Mouse (Mus musculus) midbrain, embryonic 13.5 days (tissue): Measurements from ENCODE around the gene Tm6sf2. TPM values are rescaled to one million over a fixed set of nuclear protein-coding genes. Genes with fewer than 3 reads are reported as not detected.

Source experiments
- ATAC-seq: fragments of 200-750 bp; cut with Nextera tagmentation; 2 replicates; pipeline ENCODE4 v1.8.0; 2017; ENCODE audit warnings: mild to moderate bottlenecking, moderate TSS enrichment, moderate library complexity
- H3K27ac ChIP-seq: fragments of 300-500 bp; sonication (generic); 2 replicates; pipeline ENCODE4 v1.5.1; 2015; ENCODE audit warnings: inconsistent platforms, mild to moderate bottlenecking, moderate library complexity
- H3K27me3 ChIP-seq: fragments of 300-500 bp; sonication (generic); 2 replicates; pipeline ENCODE4 v1.6.1; 2015; ENCODE audit warnings: mild to moderate bottlenecking, inconsistent platforms
- H3K36me3 ChIP-seq: fragments of 300-500 bp; sonication (generic); 2 replicates; pipeline ENCODE4 v1.6.1; 2015; ENCODE audit warnings: mild to moderate bottlenecking, inconsistent platforms
- H3K4me1 ChIP-seq: fragments of 300-500 bp; sonication (generic); replicated peaks from 2 replicates; pipeline ENCODE4 v1.6.1; 2015; ENCODE audit warnings: inconsistent platforms
- H3K4me2 ChIP-seq: fragments of 300-500 bp; sonication (generic); replicated peaks from 2 replicates; pipeline ENCODE4 v1.6.1; 2015; ENCODE audit warnings: moderate library complexity, mild to moderate bottlenecking, inconsistent platforms
- H3K4me3 ChIP-seq: fragments of 300-500 bp; sonication (generic); replicated peaks from 2 replicates; pipeline ENCODE4 v1.5.1; 2015; ENCODE audit warnings: mild to moderate bottlenecking, inconsistent platforms
- H3K9ac ChIP-seq: fragments of 300-500 bp; sonication (generic); replicated peaks from 2 replicates; pipeline ENCODE4 v1.6.1; 2015; ENCODE audit warnings: mild to moderate bottlenecking, inconsistent platforms
- H3K9me3 ChIP-seq: fragments of 300-500 bp; sonication (generic); 2 replicates; pipeline ENCODE4 v1.6.1; 2016; ENCODE audit warnings: mild to moderate bottlenecking, inconsistent platforms
- WGBS: fragments of 180-500 bp; shearing (Covaris S2); methylation state at CpG from one replicate; pipeline ENCODE4 v1.1.7; 2015; 5-methylcytosine and 5-hydroxymethylcytosine counted together
- microRNA-seq: library from miRNA; unstranded; fragments of <30 nt; microRNA quantifications from one replicate; pipeline ENCODE4, GENCODE M21; 2016
- polyA plus RNA-seq: library from polyadenylated mRNA; unstranded; fragments of >200 nt; fragmentation: Nextera tagmentation; extraction: Ambion mirVana; gene quantifications from 2 replicates; pipeline ENCODE4 v1.2.1, GENCODE M21; 2015

Gene Tm6sf2
- polyA plus RNA-seq, 1 experiment from 2014 or later = 1.8 TPM

DNA sequence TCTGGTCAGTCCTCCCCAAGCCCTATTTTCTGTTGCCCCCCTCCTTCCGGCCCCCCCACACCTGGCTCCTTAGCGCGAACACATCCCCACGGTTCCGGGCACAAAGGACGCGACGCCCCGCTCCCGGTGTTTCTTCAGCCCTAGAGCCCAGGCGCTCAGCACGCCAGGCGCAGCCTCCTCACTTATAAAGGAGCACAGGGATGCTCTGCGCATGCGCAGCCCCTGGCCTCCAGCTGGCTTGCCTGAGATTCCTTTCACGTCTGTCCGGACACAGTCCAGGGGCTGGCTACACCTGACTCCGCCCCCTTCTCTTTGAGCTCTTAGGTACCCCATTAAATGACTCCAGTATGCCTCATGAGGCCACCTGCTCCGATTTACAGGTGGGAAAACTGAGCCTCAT is 47.9 kb downstream of the Tm6sf2 start, which contains the start of gene Ncan:
Gene Ncan, minus strand, starts transcription at position 207 of the 400 bp plus-strand sequence.
- peak; percentile 67 for ATAC-seq
- H3K27ac ChIP-seq = peak within 1 kb of the TSS; percentile 98
- under 1% methylated on average over 19 of the region's 19 CpGs for WGBS
- H3K4me3 ChIP-seq = peak within 1 kb of the TSS; percentile 63
- peaks cover 7% of the 10 kb centered on the region for H3K36me3 ChIP-seq
- peak within 1 kb of the TSS; percentile 89 for H3K4me2 ChIP-seq
- peaks cover 29% of the 10 kb centered on the region for H3K4me1 ChIP-seq
- H3K9ac ChIP-seq = peak within 1 kb of the TSS; percentile 90
- H3K27me3 ChIP-seq = 0 out of 2 replicates have a peak, but pooled peaks cover 15% of the 10 kb centered on the region
- no peaks in the 10 kb centered on the region for H3K9me3 ChIP-seq

DNA sequence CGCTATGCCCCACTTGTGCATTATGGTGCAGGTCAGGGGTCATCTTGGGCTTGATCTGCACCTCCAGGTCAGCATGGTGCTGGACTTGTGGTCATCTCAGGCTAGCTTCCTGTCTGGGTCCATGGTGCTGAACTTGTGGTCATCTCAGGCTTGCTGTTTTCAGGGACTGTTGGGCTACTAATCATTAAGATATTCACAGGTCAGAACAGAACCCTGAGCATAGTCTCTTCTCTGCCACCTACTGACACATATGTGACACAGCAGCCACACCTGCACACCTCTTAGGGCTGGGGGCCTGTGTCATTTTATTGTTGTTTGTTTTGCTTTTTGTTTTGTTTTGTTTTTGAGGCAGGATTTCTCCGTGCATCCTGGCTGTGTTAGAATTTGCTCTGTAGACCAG is 50.1 kb downstream of the Tm6sf2 start:
- Histone ChIP-seq H3K27me3 (0 out of 2 replicates have a peak, but pooled peaks cover 6% of the 10 kb centered on the region), H3K36me3 (no peaks in the 10 kb centered on the region), H3K9me3 (no peaks in the 10 kb centered on the region), H3K9ac (no peak overlapping the region), H3K4me3 (no peak overlapping the region), H3K4me2 (no peak overlapping the region), H3K27ac (no peak overlapping the region), H3K4me1 (peaks cover 12% of the 10 kb centered on the region)
- 55% methylated on average over 2 of the region's 2 CpGs for WGBS
- ATAC-seq = no peak

DNA sequence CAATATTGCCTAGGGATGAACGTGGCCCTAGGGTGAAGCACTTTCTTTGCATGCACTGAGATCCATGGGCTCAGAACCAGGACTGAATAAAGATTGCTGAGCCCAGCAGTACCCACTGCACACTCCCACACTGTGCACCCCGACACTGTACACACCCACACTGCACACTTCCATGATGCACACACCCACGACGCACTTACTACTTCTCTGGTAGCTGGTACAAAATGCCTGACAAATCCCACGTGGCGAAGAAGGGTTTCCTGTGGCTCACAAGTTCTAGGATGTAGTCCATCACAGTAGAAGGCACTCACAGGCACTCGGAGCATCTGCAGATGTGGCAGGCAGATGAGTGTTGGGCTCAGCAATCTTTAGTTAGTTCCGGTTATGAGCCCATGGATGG is 52.3 kb downstream of the Tm6sf2 start:
- H3K9ac ChIP-seq = no peak overlapping the region
- H3K27ac ChIP-seq = no peak overlapping the region
- 66% methylated on average over 8 of the region's 8 CpGs for WGBS

DNA sequence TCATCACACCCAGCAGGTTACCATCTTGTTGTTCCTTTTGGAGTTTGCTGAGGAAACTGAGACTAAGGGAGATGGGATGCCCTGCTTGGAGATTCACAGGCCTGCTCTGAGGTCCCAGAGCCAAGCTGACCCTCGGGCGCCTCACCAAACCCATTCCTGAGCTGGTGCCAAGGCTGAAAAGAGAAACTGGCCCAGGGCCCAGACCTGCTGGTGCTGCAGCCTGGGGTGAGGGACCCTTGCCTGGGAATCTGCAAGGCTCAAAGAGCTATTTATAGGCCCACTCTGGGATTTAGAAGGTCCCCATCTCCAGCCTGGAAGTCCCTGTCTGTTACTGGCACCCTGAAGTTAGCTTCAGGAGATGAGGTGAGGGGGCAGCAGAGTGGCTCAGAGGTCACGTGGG is 55.7 kb downstream of the Tm6sf2 start:
- Histone ChIP-seq H3K27ac (peak overlapping the region; percentile 56; the same call in 1 of the 2 replicates), H3K4me3 (no peak overlapping the region), H3K4me2 (no peak overlapping the region), H3K27me3 (0 out of 2 replicates have a peak, but pooled peaks cover 6% of the 10 kb centered on the region), H3K9ac (no peak overlapping the region), H3K36me3 (peaks cover 8% of the 10 kb centered on the region), H3K4me1 (peaks cover 10% of the 10 kb centered on the region), H3K9me3 (no peaks in the 10 kb centered on the region)
- WGBS = 83% methylated on average over 3 of the region's 3 CpGs
- no peak for ATAC-seq

More for the DNA sequence above, 52.3 kb downstream of the Tm6sf2 start:
- Histone ChIP-seq H3K27me3 (0 out of 2 replicates have a peak, but pooled peaks cover 6% of the 10 kb centered on the region), H3K4me2 (no peak overlapping the region), H3K4me1 (peaks cover 4% of the 10 kb centered on the region; the same call in 1 of the 2 replicates), H3K9me3 (no peaks in the 10 kb centered on the region), H3K36me3 (no peaks in the 10 kb centered on the region), H3K4me3 (no peak overlapping the region)
- ATAC-seq = no peak

DNA sequence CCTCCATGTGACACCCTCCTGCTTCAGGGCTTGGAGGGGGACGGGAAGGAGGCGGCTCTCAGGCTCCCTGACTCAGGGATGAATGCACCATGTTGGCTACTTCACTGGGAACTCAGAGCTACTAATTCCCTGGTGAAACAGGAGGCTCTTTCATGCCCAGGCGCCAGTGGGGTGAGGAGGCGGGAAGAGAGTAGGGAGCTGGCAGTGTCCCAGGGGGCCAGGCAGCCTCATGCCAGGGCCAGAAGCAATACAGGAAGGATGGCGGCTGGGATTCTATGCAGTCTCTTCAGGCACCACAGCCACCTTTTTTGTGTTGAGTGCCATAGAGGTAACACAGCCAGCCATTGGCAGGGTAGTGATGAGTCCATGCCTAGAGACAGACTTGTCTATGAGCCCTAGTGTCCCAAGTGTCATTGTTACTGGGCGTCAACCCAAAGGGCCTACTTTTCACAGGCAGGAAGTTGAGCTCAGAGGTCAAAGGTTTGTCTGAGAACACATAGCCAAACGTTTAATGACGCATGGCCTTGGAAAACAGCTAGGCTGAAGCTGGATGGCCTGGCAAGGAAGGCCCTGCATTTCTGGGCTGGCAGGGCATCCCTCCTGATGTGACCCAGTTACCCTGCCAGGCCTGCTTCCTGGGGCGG is 56.7 kb downstream of the Tm6sf2 start:
- peaks cover 10% of the 10 kb centered on the region for H3K4me1 ChIP-seq
- peak; percentile 24; the same call in 1 of the 2 replicates for ATAC-seq
- no peak overlapping the region for H3K4me2 ChIP-seq
- H3K27ac ChIP-seq = peak overlapping the region; percentile 42
- 65% methylated on average over 9 of the region's 9 CpGs for WGBS
- H3K9me3 ChIP-seq = no peaks in the 10 kb centered on the region
- peaks cover 18% of the 10 kb centered on the region for H3K36me3 ChIP-seq
- 0 out of 2 replicates have a peak, but pooled peaks cover 1% of the 10 kb centered on the region for H3K27me3 ChIP-seq
- no peak overlapping the region for H3K4me3 ChIP-seq
- H3K9ac ChIP-seq = no peak overlapping the region

Small RNA genes within 50 kb of the gene (microRNA-seq; reads per million reads assigned to microRNA genes)
- 2.5 reads per million, percentile 7 among the genes with 10 or more reads in this experiment for gene Mir7066

Other genes starting within 250 kb of the Tm6sf2 start
- gene Pbx4, start 240.4 kb upstream of the Tm6sf2 start, polyA plus RNA-seq = 59.2 and 65.0 TPM in 2 replicates
- gene Cilp2, start 185.2 kb upstream of the Tm6sf2 start, polyA plus RNA-seq = 2.1 TPM in 2 replicates
- gene Tssk6, start 170.7 kb upstream of the Tm6sf2 start, polyA plus RNA-seq = 3.7 and 4.1 TPM in 2 replicates
- gene Ndufa13, start 170.4 kb upstream of the Tm6sf2 start, polyA plus RNA-seq = 174 and 181 TPM in 2 replicates
- gene Yjefn3, start 170.2 kb upstream of the Tm6sf2 start, polyA plus RNA-seq = 9.1 and 10.8 TPM in 2 replicates
- 26.0 and 27.7 TPM in 2 replicates for gene Gatad2a, start 76.5 kb upstream of the Tm6sf2 start, polyA plus RNA-seq
- 83.9 and 87.6 TPM in 2 replicates for gene Mau2, start 30.2 kb upstream of the Tm6sf2 start, polyA plus RNA-seq
- gene Sugp1, start 30.1 kb upstream of the Tm6sf2 start, polyA plus RNA-seq = 62.1 and 65.1 TPM in 2 replicates
- gene Hapln4, start 10.5 kb downstream of the Tm6sf2 start, polyA plus RNA-seq = 0.39 and 0.40 TPM in 2 replicates
- 139 and 146 TPM in 2 replicates for gene Ncan, start 47.9 kb downstream of the Tm6sf2 start, polyA plus RNA-seq
- gene Nr2c2ap, start 58.4 kb downstream of the Tm6sf2 start, polyA plus RNA-seq = 27.2 and 30.4 TPM in 2 replicates
- 12.5 and 13.4 TPM in 2 replicates for gene Rfxank, start 66.2 kb downstream of the Tm6sf2 start, polyA plus RNA-seq
- 53.0 and 56.5 TPM in 2 replicates for gene Borcs8, start 66.6 kb downstream of the Tm6sf2 start, polyA plus RNA-seq
- gene Mef2b, start 66.8 kb downstream of the Tm6sf2 start, polyA plus RNA-seq = 0.26 and 0.59 TPM in 2 replicates
- gene Tmem161a, start 99.4 kb downstream of the Tm6sf2 start, polyA plus RNA-seq = 44.6 and 49.5 TPM in 2 replicates
- 4.3 and 4.4 TPM in 2 replicates for gene Slc25a42, start 139.4 kb downstream of the Tm6sf2 start, polyA plus RNA-seq
- 84.2 and 86.0 TPM in 2 replicates for gene Sugp2, start 161.3 kb downstream of the Tm6sf2 start, polyA plus RNA-seq
- 74.2 and 77.6 TPM in 2 replicates for gene Armc6, start 161.5 kb downstream of the Tm6sf2 start, polyA plus RNA-seq
- gene Homer3, start 209.9 kb downstream of the Tm6sf2 start, polyA plus RNA-seq = 57.7 and 61.5 TPM in 2 replicates
- gene Ddx49, start 229.6 kb downstream of the Tm6sf2 start, polyA plus RNA-seq = 50.0 and 54.6 TPM in 2 replicates
- 273 and 290 TPM in 2 replicates for gene Cope, start 229.6 kb downstream of the Tm6sf2 start, polyA plus RNA-seq
- 23.7 and 26.2 TPM in 2 replicates for gene Cers1, start 242.9 kb downstream of the Tm6sf2 start, polyA plus RNA-seq